Mouse (Mus musculus) megakaryocyte, embryonic 14.5 days (primary cell): ENCODE measurements around the gene Dcdc2a.

Experiments
- FLI1 ChIP-seq: IDR thresholded peaks from 2 replicates; pipeline ENCODE4 v1.6.1; 2012; ENCODE audit warnings: low read length, inconsistent platforms, mixed read lengths
- GATA1 ChIP-seq: IDR thresholded peaks from 3 replicates; pipeline ENCODE4 v1.6.1; 2012; ENCODE audit warnings: mixed read lengths, low read length, inconsistent platforms, borderline replicate concordance

GRCm38 (mm10) chr13:25100581-25100980 is 44.8 kb downstream of the Dcdc2a start:
- no peak for TF ChIP-seq FLI1
- TF ChIP-seq GATA1 = no peak
